Mouse (Mus musculus): ENCODE measurements at regions not wholly inside any gene's neighbourhood (a gene's known extent, or its start where the extent isn't known, plus 50 kb on each side); places are given as distances from the start of the nearest gene placed in this dataset.
A peak's percentile ranks its signal among the peaks of the same experiment; 100 is the strongest.

DNA sequence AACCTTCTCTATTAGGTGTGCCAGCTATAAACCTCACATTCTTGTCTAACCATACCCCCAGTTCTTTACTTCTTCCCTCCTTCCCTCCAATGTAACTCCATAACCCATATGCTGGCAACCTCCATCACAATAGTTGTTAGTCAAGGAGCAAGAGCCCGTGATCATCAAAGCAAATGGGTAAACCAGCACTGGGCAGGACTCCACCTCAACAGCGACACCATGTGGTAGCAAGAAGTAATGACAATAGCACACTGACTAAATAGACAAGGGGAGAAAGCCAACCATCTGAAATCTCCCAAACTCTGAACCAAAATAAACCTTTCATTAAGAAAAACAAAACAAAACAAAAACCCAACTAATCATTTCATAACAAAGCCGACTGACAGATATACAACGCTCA lies 297.8 kb downstream of the Psat1 start:
- DNase-seq (ENCODE audit: low spot score) = peak; percentile 21

GRCm38 (mm10) chr19:15647313-15647712 lies 299.8 kb downstream of the Psat1 start:
- no peak for DNase-seq (ENCODE audit: low spot score)

GRCm38 (mm10) chr19:15644786-15645185 lies 302.4 kb downstream of the Psat1 start:
- DNase-seq (ENCODE audit: low spot score) = no peak

- DNase-seq (ENCODE audit: low spot score) = peak; percentile 14
Observed at GRCm38 (mm10) chr19:15617233-15617915, 329.8 kb downstream of the Psat1 start.

GRCm38 (mm10) chr19:15614648-15615561 lies 332.2 kb downstream of the Psat1 start:
- no peak for DNase-seq (ENCODE audit: low spot score)

GRCm38 (mm10) chr19:15611137-15611758 lies 335.9 kb downstream of the Psat1 start:
- no peak for DNase-seq (ENCODE audit: low spot score)

DNA sequence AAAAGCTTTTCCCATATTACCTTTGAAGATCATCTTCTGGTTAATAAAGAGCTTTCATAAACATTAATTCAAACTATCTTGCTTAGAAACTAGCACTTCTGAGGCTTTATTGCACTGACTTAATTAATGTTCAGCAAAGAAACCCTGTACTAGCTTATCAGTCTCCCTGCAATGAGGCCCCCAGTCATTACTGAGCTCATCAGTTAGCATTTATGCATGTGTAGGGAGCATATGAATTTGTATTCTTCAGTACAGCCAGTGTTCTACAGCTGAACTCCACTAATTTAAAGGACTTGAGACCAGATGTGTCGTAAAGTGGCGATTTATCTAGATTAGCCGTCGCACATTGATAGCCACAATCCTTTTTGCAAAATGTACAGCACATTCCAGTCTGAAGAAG lies 340.7 kb downstream of the Psat1 start:
- no peak for DNase-seq (ENCODE audit: low spot score)

DNA sequence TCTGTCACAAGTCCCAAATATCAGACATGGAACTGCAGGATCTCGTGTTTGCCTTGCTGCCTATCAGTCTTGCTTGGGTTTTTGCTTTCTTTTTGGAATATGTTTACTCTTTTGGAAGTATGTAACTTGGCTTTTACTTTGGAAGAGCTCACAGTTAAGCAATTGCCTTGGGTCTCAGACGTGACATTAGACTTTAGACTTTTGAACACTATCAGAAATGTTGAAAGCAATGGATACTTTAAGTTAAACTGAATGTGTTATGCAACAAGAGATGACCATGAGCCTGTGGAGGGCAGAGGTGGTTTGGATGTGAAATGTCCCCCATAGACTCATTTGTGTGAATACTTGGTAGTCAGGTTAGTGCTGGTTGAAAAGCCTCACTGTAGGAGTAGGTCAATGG lies 354.3 kb downstream of the Psat1 start:
- DNase-seq (ENCODE audit: low spot score) = no peak

DNA sequence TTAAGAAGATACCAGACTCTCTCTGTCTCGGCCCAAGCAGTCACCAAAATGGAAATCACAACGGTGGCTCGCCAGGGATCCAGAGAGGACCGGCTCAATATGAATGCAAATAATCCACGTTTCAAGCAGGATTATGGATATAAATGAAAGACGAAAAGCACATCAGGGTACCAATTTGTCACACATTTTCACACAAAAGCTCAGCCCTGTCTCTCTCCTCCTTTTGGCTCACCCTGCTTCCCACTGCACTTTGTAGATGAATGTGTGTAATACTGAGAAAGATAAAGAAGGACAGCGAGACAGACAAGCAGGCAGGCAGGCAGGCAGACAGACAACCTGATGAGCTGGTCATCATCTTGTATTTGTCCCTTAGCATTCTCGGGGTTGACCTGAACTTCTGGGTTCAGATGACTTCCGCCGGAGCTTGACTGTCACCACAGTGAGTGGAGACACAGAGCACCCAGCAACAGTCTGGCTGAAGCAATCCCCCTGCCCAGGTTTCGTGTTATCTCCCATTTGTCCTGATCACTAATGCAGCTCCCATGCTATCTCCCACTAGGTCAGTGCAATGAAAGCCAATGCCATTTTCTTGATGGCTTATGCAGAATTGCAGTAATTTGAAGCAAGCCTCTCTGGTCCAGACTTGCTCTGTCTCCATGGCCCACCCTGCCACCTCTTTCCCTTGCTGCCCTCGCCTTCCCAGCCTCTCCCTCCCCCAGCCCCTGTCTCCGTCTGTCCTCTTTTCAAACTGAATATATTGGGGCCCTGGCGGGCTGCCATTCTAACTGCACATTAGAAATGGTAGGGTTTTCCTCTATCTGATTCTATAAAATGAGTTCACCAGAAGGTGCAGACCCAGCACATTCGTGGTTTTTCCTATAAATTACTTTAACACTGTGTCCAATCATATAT lies 363.1 kb downstream of the Psat1 start:
- DNase-seq (ENCODE audit: low spot score) = no peak

DNA sequence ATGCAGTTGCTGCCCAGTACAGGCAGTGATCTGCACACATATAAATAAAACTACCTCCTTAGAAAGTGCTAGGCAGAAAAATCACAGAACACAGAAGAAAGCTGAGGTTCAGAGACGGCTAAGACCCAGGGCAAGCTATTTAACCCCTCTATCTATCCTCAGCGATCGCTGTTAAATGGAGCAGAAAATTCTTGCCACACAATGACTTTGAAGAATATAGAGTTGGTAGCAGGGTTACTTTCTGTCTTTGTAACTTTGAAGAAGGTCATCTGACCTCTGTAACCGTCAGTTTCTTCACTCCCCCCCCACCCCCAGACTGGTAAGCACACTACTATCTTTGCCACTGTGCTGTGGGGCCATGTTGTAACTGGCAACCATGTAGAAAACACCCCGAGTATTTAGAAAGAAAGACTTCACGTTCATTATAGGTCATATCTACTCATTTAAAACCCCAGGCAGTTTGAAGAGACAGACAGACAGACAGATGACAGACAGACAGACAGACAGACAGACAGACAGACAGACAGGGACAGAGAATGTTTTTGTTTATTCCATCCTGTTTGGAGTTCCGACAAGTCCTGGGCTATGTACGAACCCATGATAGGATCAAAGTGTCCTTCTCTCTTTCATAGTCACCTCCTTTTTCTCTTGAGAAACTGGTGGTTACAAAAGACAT lies 363.9 kb downstream of the Psat1 start:
- no peak for DNase-seq (ENCODE audit: low spot score)

DNA sequence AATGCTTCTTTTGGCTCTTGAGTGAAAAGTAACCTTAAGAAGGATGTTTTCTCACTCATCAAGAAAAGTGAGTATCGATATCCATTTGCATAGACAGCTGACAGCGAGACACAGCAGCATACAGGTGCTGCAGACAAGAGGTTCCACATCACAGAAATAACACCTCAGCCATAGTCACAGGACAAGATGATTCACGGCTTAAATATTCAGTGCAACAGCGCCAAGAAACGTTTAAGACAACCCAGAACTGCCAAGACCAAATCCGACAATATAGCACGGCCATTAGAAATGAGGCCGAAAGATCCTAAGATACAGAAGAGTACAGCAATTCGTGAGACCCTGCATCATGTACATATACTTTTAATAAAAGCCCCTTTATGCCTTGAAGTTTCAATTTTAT lies 375.9 kb downstream of the Psat1 start:
- no peak for DNase-seq (ENCODE audit: low spot score)

DNA sequence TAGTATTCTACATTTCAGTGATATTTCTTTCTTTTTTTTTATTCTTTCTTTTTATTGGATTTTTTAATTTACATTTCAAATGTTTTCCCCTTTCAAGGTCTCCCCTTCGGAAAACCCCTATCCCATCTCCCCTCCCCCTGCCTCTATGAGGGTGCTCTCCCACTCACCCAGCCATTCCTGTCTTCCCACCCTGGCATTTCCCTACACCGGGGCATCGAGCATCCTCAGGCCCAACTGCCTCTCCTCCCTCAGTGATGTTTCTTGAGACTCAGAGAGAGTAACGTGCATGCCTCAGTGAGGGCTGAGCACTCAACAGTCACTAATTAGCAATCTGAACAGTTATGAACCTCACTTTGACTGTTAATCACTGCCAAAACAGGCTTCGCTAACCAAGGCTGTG lies 385.6 kb downstream of the Psat1 start:
- DNase-seq (ENCODE audit: low spot score) = no peak

DNA sequence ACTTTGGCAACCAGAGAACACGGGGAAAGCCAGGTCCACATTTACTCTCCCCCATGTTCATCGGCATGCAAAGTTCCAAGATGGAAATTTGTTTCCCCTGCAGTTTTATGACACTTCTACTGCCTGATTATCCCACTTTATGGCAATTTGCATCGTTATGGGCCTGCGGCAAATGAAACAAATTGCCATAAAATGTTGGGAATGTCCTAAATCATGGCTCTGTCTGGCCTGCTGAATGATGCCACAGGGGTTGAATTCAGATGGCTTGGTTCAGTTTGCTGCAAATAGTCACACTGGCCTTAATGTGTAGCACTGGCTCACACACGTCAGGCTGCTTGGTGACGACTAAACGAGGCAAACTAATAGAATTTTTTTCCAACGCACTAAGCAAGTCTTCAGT lies 393.2 kb downstream of the Psat1 start:
- DNase-seq (ENCODE audit: low spot score) = no peak

- DNase-seq (ENCODE audit: low spot score) = no peak
Observed at GRCm38 (mm10) chr19:15517853-15518252, 429.3 kb downstream of the Psat1 start.

GRCm38 (mm10) chr19:15516566-15517305 lies 430.4 kb downstream of the Psat1 start:
- DNase-seq (ENCODE audit: low spot score) = no peak

- DNase-seq (ENCODE audit: low spot score) = no peak
Observed at GRCm38 (mm10) chr19:15513197-15513596, 433.9 kb downstream of the Psat1 start.

GRCm38 (mm10) chr19:15510395-15510794 lies 436.7 kb downstream of the Psat1 start:
- DNase-seq (ENCODE audit: low spot score) = no peak

DNA sequence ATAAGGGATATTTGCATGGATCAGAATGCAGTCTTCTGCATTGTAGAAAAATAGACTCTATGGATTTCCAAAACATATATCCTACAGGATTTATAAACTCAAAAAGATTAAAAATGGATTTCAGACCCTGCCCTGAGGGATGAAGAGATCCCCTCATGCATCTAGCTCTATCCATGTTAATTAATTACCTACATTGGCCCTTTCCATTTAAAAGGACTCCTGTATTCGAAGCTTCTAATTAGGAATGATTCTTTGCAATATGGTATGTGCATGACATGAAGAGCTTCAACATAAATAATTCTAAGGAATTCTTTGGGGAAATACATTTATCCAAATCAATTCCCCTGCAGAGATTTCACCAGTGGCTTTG lies 444.2 kb downstream of the Psat1 start:
- DNase-seq (ENCODE audit: low spot score) = no peak

- no peak for DNase-seq (ENCODE audit: low spot score)
Observed at GRCm38 (mm10) chr19:15502315-15502984, 444.7 kb downstream of the Psat1 start.

DNA sequence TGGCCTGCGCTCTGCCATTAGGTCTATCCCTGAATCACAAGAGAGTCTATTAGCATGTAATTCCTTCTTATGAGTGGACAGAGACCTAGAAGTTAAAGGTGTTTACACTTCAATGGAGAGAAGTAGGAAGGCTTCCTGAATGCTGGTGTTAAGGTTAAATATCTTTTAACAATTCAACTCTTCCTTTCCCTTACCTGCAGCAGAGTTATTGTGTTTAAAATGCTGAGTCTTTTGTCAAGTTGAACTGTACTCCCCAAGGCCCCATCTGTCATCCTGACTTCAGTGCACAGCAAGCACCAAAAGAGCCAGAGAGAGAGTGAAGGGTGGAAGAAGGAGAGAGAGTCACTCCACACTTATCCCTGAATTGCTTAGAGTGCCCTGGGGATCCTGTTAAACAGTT lies 451.6 kb downstream of the Psat1 start:
- no peak for DNase-seq (ENCODE audit: low spot score)
